Mouse (Mus musculus): ENCODE results near the gene Fsip1. TPM values are rescaled to one million over a fixed set of nuclear protein-coding genes. Genes with fewer than 3 reads are reported as not detected.

Fsip1 gene
- polyA plus RNA-seq, 1 experiment = 0.14 TPM

GRCm38 (mm10) chr2:118141651-118142050 is 115.1 kb downstream of the Fsip1 start:
- no peaks in the 10 kb centered on the region for H3K36me3 ChIP-seq (ENCODE audit: control insufficient read depth, insufficient read depth)
- H3K79me2 ChIP-seq (ENCODE audit: control insufficient read depth, insufficient read depth) = no peaks in the 10 kb centered on the region
- no peak overlapping the region for H3K4me2 ChIP-seq (ENCODE audit: low read depth)
- H3K27me3 ChIP-seq (ENCODE audit: control insufficient read depth, insufficient read depth, insufficient read length) = no peaks in the 10 kb centered on the region
- TF ChIP-seq MYOD1 (IDR thresholded peaks at IDR 0.05; ENCODE audit: control insufficient read depth in 1 of 3, insufficient read length in 2 of 3, low read depth in 2 of 3) (no peak), REST (IDR thresholded peaks at IDR 0.05; ENCODE audit: insufficient read depth, insufficient read length) (no peak), E2F4 (IDR thresholded peaks at IDR 0.05; ENCODE audit: insufficient read depth) (no peak), CEBPB (IDR thresholded peaks at IDR 0.05; ENCODE audit: insufficient read depth, poor library complexity, severe bottlenecking) (no peak), MAX (IDR thresholded peaks at IDR 0.05; ENCODE audit: low read depth) (no peak), MYOG (IDR thresholded peaks at IDR 0.05; ENCODE audit: control insufficient read depth in 1 of 3, insufficient read depth in 1 of 3, insufficient read length in 2 of 3, low read depth in 2 of 3) (no peak), SRF (IDR thresholded peaks at IDR 0.05; ENCODE audit: control insufficient read depth, insufficient read length, low read depth) (no peak), TCF12 (IDR thresholded peaks at IDR 0.05; ENCODE audit: insufficient read depth, poor library complexity, severe bottlenecking) (no peak), TCF3 (IDR thresholded peaks at IDR 0.05; ENCODE audit: insufficient read length, low read depth) (no peak), POLR2AphosphoS2 (IDR thresholded peaks at IDR 0.05; ENCODE audit: insufficient read length, low read depth) (no peak), USF1 (IDR thresholded peaks at IDR 0.05; ENCODE audit: low read depth) (no peak)
- H3K4me3 ChIP-seq = no peak overlapping the region
- H3ac ChIP-seq (ENCODE audit: control insufficient read depth, insufficient read length) = no peak overlapping the region

GRCm38 (mm10) chr2:118139261-118139660 is 117.5 kb downstream of the Fsip1 start:
- no peak overlapping the region for H3ac ChIP-seq (ENCODE audit: control insufficient read depth, insufficient read length)
- TF ChIP-seq POLR2AphosphoS2 (IDR thresholded peaks at IDR 0.05; ENCODE audit: insufficient read length, low read depth) = no peak
- TF ChIP-seq TCF12 (IDR thresholded peaks at IDR 0.05; ENCODE audit: insufficient read depth, poor library complexity, severe bottlenecking) = no peak
- no peak for TF ChIP-seq USF1 (IDR thresholded peaks at IDR 0.05; ENCODE audit: low read depth)
- no peak for TF ChIP-seq E2F4 (IDR thresholded peaks at IDR 0.05; ENCODE audit: insufficient read depth)
- TF ChIP-seq TCF3 (IDR thresholded peaks at IDR 0.05; ENCODE audit: insufficient read length, low read depth) = no peak
- TF ChIP-seq REST (IDR thresholded peaks at IDR 0.05; ENCODE audit: insufficient read depth, insufficient read length) = no peak
- no peaks in the 10 kb centered on the region for H3K36me3 ChIP-seq (ENCODE audit: control insufficient read depth, insufficient read depth)
- no peak overlapping the region for H3K4me3 ChIP-seq
- H3K79me2 ChIP-seq (ENCODE audit: control insufficient read depth, insufficient read depth) = no peaks in the 10 kb centered on the region
- no peaks in the 10 kb centered on the region for H3K27me3 ChIP-seq (ENCODE audit: control insufficient read depth, insufficient read depth, insufficient read length)
- no peak overlapping the region for H3K4me2 ChIP-seq (ENCODE audit: low read depth)

- Histone ChIP-seq H3K36me3 (ENCODE audit: control insufficient read depth, insufficient read depth) (no peaks in the 10 kb centered on the region), H3ac (ENCODE audit: control insufficient read depth, insufficient read length) (no peak overlapping the region), H3K79me2 (ENCODE audit: control insufficient read depth, insufficient read depth) (no peaks in the 10 kb centered on the region), H3K27me3 (ENCODE audit: control insufficient read depth, insufficient read depth, insufficient read length) (no peaks in the 10 kb centered on the region), H3K4me3 (no peak overlapping the region), H3K4me2 (ENCODE audit: low read depth) (no peak overlapping the region)
- no peak for TF ChIP-seq REST (IDR thresholded peaks at IDR 0.05; ENCODE audit: insufficient read depth, insufficient read length)
- no peak for TF ChIP-seq SRF (IDR thresholded peaks at IDR 0.05; ENCODE audit: control insufficient read depth, insufficient read length, low read depth)
- no peak for TF ChIP-seq POLR2A (IDR thresholded peaks at IDR 0.05; ENCODE audit: insufficient read length, low read depth)
- TF ChIP-seq MYOD1 (IDR thresholded peaks at IDR 0.05; ENCODE audit: control insufficient read depth in 1 of 3, insufficient read length in 2 of 3, low read depth in 2 of 3) = no peak
- TF ChIP-seq TCF12 (IDR thresholded peaks at IDR 0.05; ENCODE audit: insufficient read depth, poor library complexity, severe bottlenecking) = no peak
- TF ChIP-seq MAX (IDR thresholded peaks at IDR 0.05; ENCODE audit: low read depth) = no peak
- TF ChIP-seq MYOG (IDR thresholded peaks at IDR 0.05; ENCODE audit: control insufficient read depth in 1 of 3, insufficient read depth in 1 of 3, insufficient read length in 2 of 3, low read depth in 2 of 3) = no peak
- TF ChIP-seq CEBPB (IDR thresholded peaks at IDR 0.05; ENCODE audit: insufficient read depth, poor library complexity, severe bottlenecking) = no peak
- TF ChIP-seq TCF3 (IDR thresholded peaks at IDR 0.05; ENCODE audit: insufficient read length, low read depth) = no peak
- TF ChIP-seq E2F4 (IDR thresholded peaks at IDR 0.05; ENCODE audit: insufficient read depth) = no peak
Observed at GRCm38 (mm10) chr2:118137776-118138175, 119.0 kb downstream of the Fsip1 start.

- H3K4me3 ChIP-seq = no peak overlapping the region
- H3ac ChIP-seq (ENCODE audit: control insufficient read depth, insufficient read length) = no peak overlapping the region
- no peaks in the 10 kb centered on the region for H3K27me3 ChIP-seq (ENCODE audit: control insufficient read depth, insufficient read depth, insufficient read length)
- H3K4me2 ChIP-seq (ENCODE audit: low read depth) = no peak overlapping the region
- H3K36me3 ChIP-seq (ENCODE audit: control insufficient read depth, insufficient read depth) = no peaks in the 10 kb centered on the region
- no peaks in the 10 kb centered on the region for H3K79me2 ChIP-seq (ENCODE audit: control insufficient read depth, insufficient read depth)
- TF ChIP-seq MAX (IDR thresholded peaks at IDR 0.05; ENCODE audit: low read depth) = no peak
- no peak for TF ChIP-seq MYOG (IDR thresholded peaks at IDR 0.05; ENCODE audit: control insufficient read depth in 1 of 3, insufficient read depth in 1 of 3, insufficient read length in 2 of 3, low read depth in 2 of 3)
- no peak for TF ChIP-seq SRF (IDR thresholded peaks at IDR 0.05; ENCODE audit: control insufficient read depth, insufficient read length, low read depth)
- TF ChIP-seq CEBPB (IDR thresholded peaks at IDR 0.05; ENCODE audit: insufficient read depth, poor library complexity, severe bottlenecking) = no peak
- TF ChIP-seq TCF3 (IDR thresholded peaks at IDR 0.05; ENCODE audit: insufficient read length, low read depth) = no peak
- no peak for TF ChIP-seq POLR2A (IDR thresholded peaks at IDR 0.05; ENCODE audit: insufficient read length, low read depth)
- TF ChIP-seq USF1 (IDR thresholded peaks at IDR 0.05; ENCODE audit: low read depth) = no peak
- no peak for TF ChIP-seq MYOD1 (IDR thresholded peaks at IDR 0.05; ENCODE audit: control insufficient read depth in 1 of 3, insufficient read length in 2 of 3, low read depth in 2 of 3)
Observed at GRCm38 (mm10) chr2:118137071-118137470, 119.7 kb downstream of the Fsip1 start.

- no peaks in the 10 kb centered on the region for H3K27me3 ChIP-seq (ENCODE audit: control insufficient read depth, insufficient read depth, insufficient read length)
- no peak overlapping the region for H3K4me3 ChIP-seq
- no peak overlapping the region for H3ac ChIP-seq (ENCODE audit: control insufficient read depth, insufficient read length)
- TF ChIP-seq E2F4 (IDR thresholded peaks at IDR 0.05; ENCODE audit: insufficient read depth) (no peak), POLR2AphosphoS2 (IDR thresholded peaks at IDR 0.05; ENCODE audit: insufficient read length, low read depth) (no peak), POLR2A (IDR thresholded peaks at IDR 0.05; ENCODE audit: insufficient read length, low read depth) (no peak), SRF (IDR thresholded peaks at IDR 0.05; ENCODE audit: control insufficient read depth, insufficient read length, low read depth) (no peak), CEBPB (IDR thresholded peaks at IDR 0.05; ENCODE audit: insufficient read depth, poor library complexity, severe bottlenecking) (no peak), TCF12 (IDR thresholded peaks at IDR 0.05; ENCODE audit: insufficient read depth, poor library complexity, severe bottlenecking) (no peak), TCF3 (IDR thresholded peaks at IDR 0.05; ENCODE audit: insufficient read length, low read depth) (no peak), MAX (IDR thresholded peaks at IDR 0.05; ENCODE audit: low read depth) (no peak), USF1 (IDR thresholded peaks at IDR 0.05; ENCODE audit: low read depth) (no peak), MYOD1 (IDR thresholded peaks at IDR 0.05; ENCODE audit: control insufficient read depth in 1 of 3, insufficient read length in 2 of 3, low read depth in 2 of 3) (no peak), REST (IDR thresholded peaks at IDR 0.05; ENCODE audit: insufficient read depth, insufficient read length) (no peak), MYOG (IDR thresholded peaks at IDR 0.05; ENCODE audit: control insufficient read depth in 1 of 3, insufficient read depth in 1 of 3, insufficient read length in 2 of 3, low read depth in 2 of 3) (no peak)
- no peak overlapping the region for H3K4me2 ChIP-seq (ENCODE audit: low read depth)
- peaks cover 40% of the 10 kb centered on the region for H3K36me3 ChIP-seq (ENCODE audit: control insufficient read depth, insufficient read depth)
- no peaks in the 10 kb centered on the region for H3K79me2 ChIP-seq (ENCODE audit: control insufficient read depth, insufficient read depth)
Observed at GRCm38 (mm10) chr2:118128313-118128712, 128.5 kb downstream of the Fsip1 start.
